Mouse (Mus musculus) neural tube, embryonic 12.5 days (tissue): Measurements from ENCODE around the gene Speg. TPM values are rescaled to one million over a fixed set of nuclear protein-coding genes. Genes with fewer than 3 reads are reported as not detected.

Source experiments
- ATAC-seq: fragments of 200-750 bp; cut with Nextera tagmentation; 2 replicates; pipeline ENCODE4 v1.8.0; 2017; ENCODE audit warnings: low read depth, mild to moderate bottlenecking, moderate TSS enrichment, moderate library complexity; ENCODE audit not compliant: low FRiP score
- H3K27ac ChIP-seq: fragments of 300-500 bp; sonication (generic); 2 replicates; pipeline ENCODE4 v1.5.1; 2016
- H3K27me3 ChIP-seq: fragments of 300-500 bp; sonication (generic); replicated peaks from 2 replicates; pipeline ENCODE4 v1.6.1; 2016; ENCODE audit warnings: mild to moderate bottlenecking
- H3K36me3 ChIP-seq: fragments of 300-500 bp; sonication (generic); 2 replicates; pipeline ENCODE4 v1.6.1; 2016; ENCODE audit warnings: mild to moderate bottlenecking
- H3K4me1 ChIP-seq: fragments of 300-500 bp; sonication (generic); 2 replicates; pipeline ENCODE4 v1.6.1; 2016
- H3K4me2 ChIP-seq: fragments of 300-500 bp; sonication (generic); replicated peaks from 2 replicates; pipeline ENCODE4 v1.6.1; 2016; ENCODE audit warnings: mild to moderate bottlenecking
- H3K4me3 ChIP-seq: fragments of 300-500 bp; sonication (generic); 2 replicates; pipeline ENCODE4 v1.5.1; 2016
- H3K9ac ChIP-seq: fragments of 300-500 bp; sonication (generic); 2 replicates; pipeline ENCODE4 v1.6.1; 2016; ENCODE audit warnings: mild to moderate bottlenecking
- H3K9me3 ChIP-seq: fragments of 300-500 bp; sonication (generic); 2 replicates; pipeline ENCODE4 v1.6.1; 2016; ENCODE audit warnings: mild to moderate bottlenecking
- WGBS: fragments of 180-500 bp; shearing (Covaris S2); methylation state at CpG from one replicate; pipeline ENCODE4 v1.1.7; 2016; 5-methylcytosine and 5-hydroxymethylcytosine counted together
- polyA plus RNA-seq: library from polyadenylated mRNA; unstranded; fragments of >200 nt; fragmentation: Nextera tagmentation; extraction: Ambion mirVana; gene quantifications from 2 replicates; pipeline ENCODE4 v1.2.1, GENCODE M21; 2016

Gene Speg
- polyA plus RNA-seq, 1 experiment from 2014 or later, result 15.8 TPM

DNA sequence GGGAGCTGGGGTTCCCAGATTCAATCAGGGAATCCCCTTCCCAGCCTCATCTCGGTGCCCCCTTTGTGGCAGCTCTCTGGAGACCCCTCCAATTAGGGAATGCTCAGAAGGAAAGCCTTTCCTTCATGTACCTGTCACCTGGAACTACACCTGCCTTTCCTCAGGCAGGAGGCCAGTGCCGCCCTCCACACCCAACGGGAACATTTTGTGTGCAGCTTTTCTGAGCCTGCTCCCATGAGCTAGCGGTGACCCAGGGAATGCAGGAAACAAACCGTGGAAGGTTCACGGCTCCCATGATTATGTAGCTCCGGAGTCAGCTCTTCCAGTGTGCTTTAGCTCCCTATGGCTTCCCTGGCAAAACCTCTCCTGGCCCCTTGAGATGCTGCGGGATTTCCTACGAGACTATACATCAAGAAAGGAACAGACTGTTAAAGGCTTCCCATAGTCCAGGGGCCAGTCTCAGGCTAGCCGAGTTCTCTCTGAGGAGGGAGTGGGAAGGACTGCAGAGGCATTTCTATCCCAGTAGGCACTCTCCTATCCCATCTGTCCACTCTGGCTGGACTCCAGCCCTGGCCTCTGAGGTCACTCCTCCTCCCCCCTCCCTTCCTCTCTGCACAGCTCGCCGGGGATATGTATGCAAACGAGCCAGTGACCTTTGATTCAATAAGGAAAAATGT, 5.0 kb upstream of the Speg start:
- WGBS, result 53% methylated on average over 13 of the region's 13 CpGs
- no peak for ATAC-seq
- H3K27ac ChIP-seq, result no peak overlapping the region
- H3K9me3 ChIP-seq, result no peaks in the 10 kb centered on the region
- H3K27me3 ChIP-seq, result peaks cover 15% of the 10 kb centered on the region
- H3K4me3 ChIP-seq, result no peak overlapping the region
- H3K4me2 ChIP-seq, result no peak overlapping the region
- peaks cover 13% of the 10 kb centered on the region for H3K4me1 ChIP-seq
- H3K36me3 ChIP-seq, result no peaks in the 10 kb centered on the region
- no peak overlapping the region for H3K9ac ChIP-seq

DNA sequence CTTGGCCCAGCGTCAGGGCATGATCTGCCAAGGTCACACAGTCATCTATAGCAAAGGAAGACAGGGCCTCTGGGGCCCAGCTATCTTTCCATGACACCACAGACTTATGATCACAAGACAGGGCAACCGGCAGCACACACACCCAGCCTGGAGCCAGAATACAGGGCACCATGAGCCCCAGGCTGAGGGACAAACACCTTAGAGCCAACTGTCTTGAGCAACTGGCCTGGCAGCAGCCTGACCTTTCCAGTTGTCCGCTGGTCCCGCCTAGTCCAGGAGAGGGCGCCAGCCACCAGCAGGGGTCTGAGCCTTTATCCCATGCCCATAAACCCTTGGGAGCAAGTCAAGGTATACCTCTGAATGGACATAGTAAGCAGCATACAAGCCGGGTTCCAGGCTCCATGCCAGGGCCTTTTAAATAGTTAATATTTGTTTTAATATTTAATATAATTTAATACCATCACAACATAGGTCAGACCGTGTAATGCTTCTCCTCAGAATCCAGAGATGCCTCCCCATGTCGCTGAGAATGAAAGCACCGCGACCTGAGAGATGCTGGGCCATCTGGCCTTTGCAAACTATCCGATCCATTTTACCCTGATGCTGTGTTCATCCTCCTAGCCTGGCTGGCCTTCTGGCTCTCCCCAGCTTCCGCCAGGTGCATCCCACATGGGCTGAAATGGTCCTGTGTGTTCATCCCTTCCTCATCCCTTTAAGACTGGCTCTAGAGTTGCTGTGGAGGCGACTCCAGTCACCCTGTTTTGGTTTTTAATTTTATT, 3.6 kb upstream of the Speg start:
- peaks cover 20% of the 10 kb centered on the region for H3K4me1 ChIP-seq
- H3K27ac ChIP-seq, result no peak overlapping the region

DNA sequence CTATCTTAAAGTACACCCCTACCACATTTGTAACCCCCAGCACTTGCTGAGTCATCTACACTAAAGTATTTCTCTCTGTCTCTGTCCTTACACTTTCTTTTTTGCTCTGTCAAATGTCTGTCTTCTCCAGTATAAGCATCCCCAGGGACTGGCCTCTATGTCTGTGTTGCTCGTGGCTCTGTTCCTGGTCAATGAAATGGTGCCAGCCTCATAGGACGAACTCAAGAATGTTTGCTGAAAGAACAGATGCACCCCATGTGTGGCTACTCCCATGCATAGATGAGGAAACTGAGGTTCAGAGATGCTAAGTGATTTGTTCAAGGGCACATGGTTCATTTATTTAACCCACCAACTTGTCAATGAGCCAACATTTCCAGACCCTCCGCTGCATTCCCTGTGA, 2.6 kb upstream of the Speg start:
- H3K27ac ChIP-seq, result no peak overlapping the region
- no peak for ATAC-seq
- peaks cover 20% of the 10 kb centered on the region for H3K4me1 ChIP-seq
- no peak overlapping the region for H3K4me2 ChIP-seq
- WGBS, result 71% methylated on average over 3 of the region's 3 CpGs
- no peak overlapping the region for H3K4me3 ChIP-seq
- H3K9me3 ChIP-seq, result no peaks in the 10 kb centered on the region
- no peak overlapping the region for H3K9ac ChIP-seq
- H3K36me3 ChIP-seq, result no peaks in the 10 kb centered on the region
- peaks cover 35% of the 10 kb centered on the region for H3K27me3 ChIP-seq

More for the DNA sequence above, 3.6 kb upstream of the Speg start:
- H3K27me3 ChIP-seq, result peaks cover 29% of the 10 kb centered on the region
- no peak overlapping the region for H3K4me2 ChIP-seq
- H3K9ac ChIP-seq, result no peak overlapping the region
- no peaks in the 10 kb centered on the region for H3K9me3 ChIP-seq
- H3K4me3 ChIP-seq, result no peak overlapping the region
- H3K36me3 ChIP-seq, result no peaks in the 10 kb centered on the region
- ATAC-seq, result no peak
- 51% methylated on average over 13 of the region's 13 CpGs for WGBS

DNA sequence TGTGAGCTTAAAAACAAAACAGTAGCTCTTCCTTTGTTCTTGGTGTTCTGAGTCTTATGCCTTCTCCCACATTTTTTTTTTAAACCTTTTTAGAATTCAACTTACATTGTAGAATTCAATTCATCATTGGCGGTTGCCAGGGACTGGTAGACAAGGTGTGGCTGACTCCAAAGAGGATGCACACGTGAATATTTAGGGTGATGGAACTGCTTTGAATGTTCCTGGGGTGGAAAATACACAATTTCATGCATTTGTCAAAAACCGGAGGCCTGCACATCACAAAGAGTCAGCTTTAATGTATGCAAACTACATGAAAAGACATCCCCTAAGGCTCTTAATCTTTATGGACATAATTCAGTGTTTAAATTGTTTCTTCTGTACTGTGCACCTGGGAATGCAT, 1.8 kb upstream of the Speg start:
- 38% methylated on average over 3 of the region's 3 CpGs for WGBS
- Histone ChIP-seq H3K9me3 (no peaks in the 10 kb centered on the region), H3K9ac (no peak overlapping the region), H3K27me3 (peaks cover 41% of the 10 kb centered on the region), H3K4me3 (no peak overlapping the region), H3K36me3 (no peaks in the 10 kb centered on the region), H3K4me1 (peaks cover 20% of the 10 kb centered on the region), H3K27ac (0 out of 2 replicates have a peak overlapping the region, but pooled peaks have one; percentile 0), H3K4me2 (no peak overlapping the region)
- no peak for ATAC-seq

DNA sequence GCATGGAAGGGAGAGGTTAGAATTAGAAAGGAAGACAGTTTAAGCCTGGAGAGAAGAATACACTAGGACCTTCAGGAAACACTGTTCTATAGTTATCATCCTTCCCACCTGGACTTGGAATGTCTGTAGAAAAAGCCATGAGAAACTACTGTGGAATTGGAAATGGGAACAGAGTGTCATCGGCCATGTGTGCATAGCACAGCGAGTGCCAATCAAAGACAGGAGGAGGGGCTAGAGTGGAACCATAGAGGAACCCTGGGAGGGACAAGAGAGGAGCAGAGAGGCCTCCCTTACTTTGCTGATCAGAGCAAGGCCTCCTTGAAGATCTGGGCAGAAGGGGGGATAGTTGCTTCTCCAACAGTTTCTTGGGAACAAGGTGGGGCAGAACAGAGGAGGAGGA, 4.1 kb downstream of the Speg start:
- H3K4me2 ChIP-seq, result no peak overlapping the region
- no peaks in the 10 kb centered on the region for H3K9me3 ChIP-seq
- H3K4me1 ChIP-seq, result peaks cover 39% of the 10 kb centered on the region
- no peak overlapping the region for H3K4me3 ChIP-seq
- H3K27ac ChIP-seq, result no peak overlapping the region
- ATAC-seq, result no peak
- H3K9ac ChIP-seq, result no peak overlapping the region
- WGBS, result 73% methylated on average over 2 of the region's 2 CpGs
- peaks cover 43% of the 10 kb centered on the region for H3K27me3 ChIP-seq
- H3K36me3 ChIP-seq, result no peaks in the 10 kb centered on the region

DNA sequence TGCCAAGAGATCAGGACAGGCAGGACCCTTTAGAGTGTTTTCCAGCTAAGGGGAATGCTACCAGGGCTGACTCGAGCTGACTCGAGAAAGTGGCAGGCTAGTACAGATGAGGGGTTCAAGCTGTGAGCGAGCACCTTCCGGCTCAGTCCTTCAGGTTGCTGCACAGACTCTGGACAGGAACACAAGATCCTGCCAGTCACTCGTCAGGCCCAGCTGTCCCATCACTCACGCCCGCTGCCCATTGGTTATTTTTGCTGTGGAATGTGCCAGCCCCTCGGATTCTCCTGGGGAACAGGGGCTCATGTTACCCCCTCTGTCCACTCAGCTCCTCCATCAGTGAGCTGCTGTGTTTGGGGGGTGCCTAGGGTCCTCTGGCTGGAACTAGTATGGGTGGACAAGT, 4.8 kb downstream of the Speg start:
- Histone ChIP-seq H3K27ac (no peak overlapping the region), H3K27me3 (peaks cover 41% of the 10 kb centered on the region), H3K4me1 (peaks cover 42% of the 10 kb centered on the region)

DNA sequence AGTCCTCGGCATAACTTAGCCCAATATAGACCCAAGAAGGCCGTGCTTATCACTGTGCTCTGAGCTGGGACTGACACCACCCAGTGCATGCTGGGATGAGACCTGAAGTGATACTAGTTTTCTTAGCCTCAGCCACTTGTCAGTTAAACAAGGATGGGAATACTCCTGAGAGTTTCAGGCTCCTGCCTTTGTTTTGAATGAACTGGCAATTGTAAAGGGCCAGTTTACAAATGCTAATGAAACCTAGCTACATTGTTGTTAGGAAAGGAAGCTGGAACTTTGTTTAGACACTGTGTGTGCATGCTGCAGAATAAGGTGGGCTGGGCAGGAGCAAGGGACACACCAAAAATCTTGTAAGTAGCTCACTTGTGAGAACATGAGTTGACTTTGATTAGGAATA, 5.9 kb downstream of the Speg start:
- Histone ChIP-seq H3K4me1 (peaks cover 44% of the 10 kb centered on the region), H3K4me2 (peak overlapping the region; percentile 97), H3K27ac (no peak overlapping the region), H3K4me3 (no peak overlapping the region), H3K9me3 (no peaks in the 10 kb centered on the region), H3K27me3 (peaks cover 34% of the 10 kb centered on the region), H3K9ac (no peak overlapping the region), H3K36me3 (no peaks in the 10 kb centered on the region; the same call in 1 of the 2 replicates)
- ATAC-seq, result no peak
- WGBS, result 22% methylated on average over 2 of the region's 2 CpGs

More for the DNA sequence above, 4.8 kb downstream of the Speg start:
- Histone ChIP-seq H3K9ac (no peak overlapping the region), H3K4me3 (no peak overlapping the region), H3K9me3 (no peaks in the 10 kb centered on the region), H3K36me3 (no peaks in the 10 kb centered on the region; the same call in 1 of the 2 replicates), H3K4me2 (no peak overlapping the region)
- no peak for ATAC-seq
- WGBS, result 77% methylated on average over 8 of the region's 8 CpGs

DNA sequence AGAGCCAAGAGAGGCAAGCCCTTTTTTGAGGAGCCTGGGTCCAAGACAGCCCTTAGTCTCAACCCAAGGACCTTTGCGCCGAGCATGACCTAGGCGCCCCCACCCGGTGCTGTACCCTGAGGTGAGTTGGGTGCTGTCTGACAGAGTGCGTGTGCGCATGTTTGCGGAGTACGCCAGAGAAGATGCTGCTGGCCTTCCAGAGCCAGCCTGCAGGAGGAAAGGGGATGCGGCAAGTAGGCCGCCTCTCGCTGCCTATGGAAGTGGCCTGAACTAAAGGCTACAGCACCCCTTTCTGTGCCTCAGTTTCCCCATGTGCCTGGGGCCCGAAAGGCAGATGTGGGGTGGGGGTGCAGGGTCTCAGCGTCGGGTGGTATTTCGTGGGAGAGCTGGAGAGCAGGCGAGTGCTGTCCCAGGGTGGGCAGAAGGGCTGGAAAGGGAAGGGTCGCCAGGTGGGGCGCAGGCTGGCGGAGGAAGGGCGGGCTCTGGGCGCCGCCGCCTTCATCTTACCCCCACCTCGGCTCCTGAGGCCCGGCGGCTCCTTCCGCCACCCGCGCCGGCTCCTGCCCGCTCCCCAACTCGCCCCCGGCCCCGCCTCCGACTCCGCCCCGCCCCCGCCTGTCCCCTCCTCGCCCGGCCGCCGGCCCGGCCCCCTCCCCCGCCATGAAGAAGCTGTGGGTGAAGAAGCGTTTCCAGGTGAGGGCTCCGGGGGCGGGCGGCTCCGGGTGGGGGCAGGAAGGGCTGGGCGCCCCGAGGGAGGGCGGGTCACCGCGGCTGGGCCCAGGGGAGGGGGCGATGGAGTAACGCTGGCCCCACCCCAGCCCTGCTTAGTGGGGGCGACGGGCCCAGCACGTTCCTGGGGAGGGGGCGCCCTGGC, 6.6 kb downstream of the Speg start:
- peak; percentile 59 for ATAC-seq
- Histone ChIP-seq H3K9me3 (no peaks in the 10 kb centered on the region), H3K4me3 (peak overlapping the region; percentile 80), H3K9ac (peak overlapping the region; percentile 84), H3K36me3 (no peaks in the 10 kb centered on the region; the same call in 1 of the 2 replicates), H3K27ac (peak overlapping the region; percentile 63), H3K4me1 (peaks cover 49% of the 10 kb centered on the region), H3K4me2 (peak overlapping the region; percentile 97), H3K27me3 (peaks cover 31% of the 10 kb centered on the region)
- 2% methylated on average over 53 of the region's 60 CpGs for WGBS

DNA sequence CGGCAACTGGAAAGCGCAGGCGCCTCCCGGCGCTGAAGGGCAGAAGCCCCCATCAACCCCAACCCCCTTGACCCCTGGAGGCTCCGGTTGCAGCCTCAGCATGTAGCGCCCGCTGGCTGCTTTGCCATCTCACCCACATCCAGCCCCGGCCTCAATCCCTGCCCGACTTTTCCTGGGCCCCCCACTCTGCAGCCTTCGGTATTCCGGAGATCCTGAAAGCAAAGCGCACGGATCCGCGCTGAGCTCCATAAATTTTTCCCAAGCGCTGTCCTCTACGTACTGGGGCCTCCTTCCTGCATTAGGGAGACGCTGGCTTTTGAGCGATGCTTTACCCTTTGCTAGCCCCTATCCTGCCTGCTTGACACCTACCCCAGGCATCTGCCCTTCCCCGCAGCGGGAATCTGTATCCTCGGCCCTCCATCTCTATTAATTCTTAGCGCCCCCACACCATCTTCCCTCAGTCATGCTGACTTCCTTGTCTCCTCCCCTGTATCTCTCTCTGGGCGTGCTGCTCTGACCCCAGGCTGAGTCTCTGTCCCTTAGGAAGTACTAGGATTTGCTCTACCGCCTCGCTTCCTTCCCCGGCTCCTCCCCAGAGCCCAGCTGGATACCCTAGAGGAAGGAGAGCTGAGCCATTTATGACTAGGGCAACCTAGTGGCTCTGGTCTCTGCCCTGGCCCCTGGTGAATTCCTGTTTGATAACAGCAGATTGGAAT, 7.4 kb downstream of the Speg start:
- Histone ChIP-seq H3K4me1 (peaks cover 55% of the 10 kb centered on the region), H3K27ac (peak overlapping the region; percentile 63), H3K27me3 (peaks cover 34% of the 10 kb centered on the region), H3K36me3 (no peaks in the 10 kb centered on the region; the same call in 1 of the 2 replicates), H3K4me2 (peak overlapping the region; percentile 97), H3K9ac (peak overlapping the region; percentile 84), H3K4me3 (peak overlapping the region; percentile 80), H3K9me3 (no peaks in the 10 kb centered on the region)
- ATAC-seq, result peak; percentile 25; the same call in 1 of the 2 replicates
- WGBS, result under 1% methylated on average over 28 of the region's 28 CpGs

DNA sequence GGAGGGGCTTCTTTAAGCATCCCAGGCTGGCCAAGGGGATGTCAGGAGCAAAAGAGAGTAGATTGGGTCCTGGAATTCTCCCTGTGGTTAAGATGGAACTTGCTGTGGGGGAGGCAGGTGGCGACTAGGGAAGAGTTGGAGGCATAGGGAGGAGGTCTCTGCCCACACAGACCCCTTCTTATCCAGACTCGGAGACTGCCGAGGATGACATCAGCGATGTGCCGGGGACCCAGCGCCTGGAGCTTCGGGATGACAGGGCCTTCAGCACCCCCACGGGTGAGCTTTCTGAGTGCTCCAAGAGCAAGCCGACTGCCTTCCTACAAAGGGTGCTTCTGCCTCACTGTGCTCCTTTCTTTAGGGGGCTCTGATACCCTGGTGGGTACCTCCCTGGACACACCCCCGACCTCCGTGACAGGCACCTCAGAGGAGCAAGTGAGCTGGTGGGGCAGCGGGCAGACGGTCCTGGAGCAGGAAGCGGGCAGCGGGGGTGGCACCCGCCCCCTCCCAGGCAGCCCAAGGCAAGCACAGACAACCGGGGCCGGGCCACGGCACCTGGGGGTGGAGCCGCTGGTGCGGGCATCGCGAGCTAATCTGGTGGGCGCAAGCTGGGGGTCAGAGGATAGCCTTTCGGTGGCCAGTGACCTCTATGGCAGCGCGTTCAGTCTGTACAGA, 9.5 kb downstream of the Speg start:
- Histone ChIP-seq H3K27ac (no peak overlapping the region), H3K27me3 (peaks cover 47% of the 10 kb centered on the region), H3K36me3 (no peaks in the 10 kb centered on the region; the same call in 1 of the 2 replicates), H3K4me2 (peak overlapping the region; percentile 47), H3K4me1 (peaks cover 72% of the 10 kb centered on the region), H3K9ac (0 out of 2 replicates have a peak overlapping the region, but pooled peaks have one; percentile 44), H3K9me3 (no peaks in the 10 kb centered on the region), H3K4me3 (no peak overlapping the region)
- 90% methylated on average over 27 of the region's 27 CpGs for WGBS
- ATAC-seq, result no peak
